Mouse (Mus musculus) myocyte (in vitro differentiated cells): ENCODE measurements at regions not wholly inside any gene's neighbourhood (a gene's known extent, or its start where the extent isn't known, plus 50 kb on each side); places are given as distances from the start of the nearest gene placed in this dataset.

Source experiments
- POLR2A ChIP-seq: IDR thresholded peaks from one replicate; pipeline ENCODE4 v1.6.1; 2011; ENCODE audit warnings: low read depth, mild to moderate bottlenecking, control low read depth, moderate library complexity; ENCODE audit not compliant: insufficient read length
- POLR2AphosphoS2 ChIP-seq: IDR thresholded peaks from one replicate; pipeline ENCODE4 v1.6.1; 2011; ENCODE audit warnings: low read depth, control low read depth; ENCODE audit not compliant: insufficient read length
- REST ChIP-seq: IDR thresholded peaks from one replicate; pipeline ENCODE4 v1.6.1; 2011; ENCODE audit warnings: mild to moderate bottlenecking, control low read depth, moderate library complexity; ENCODE audit not compliant: insufficient read depth, insufficient read length
- TCF12 ChIP-seq: IDR thresholded peaks from one replicate; pipeline ENCODE4 v1.6.1; 2011; ENCODE audit warnings: mild to moderate bottlenecking, control low read depth; ENCODE audit not compliant: poor library complexity, insufficient read depth, severe bottlenecking
- USF1 ChIP-seq: IDR thresholded peaks from one replicate; pipeline ENCODE4 v1.6.1; 2011; ENCODE audit warnings: low read depth, mild to moderate bottlenecking, control low read depth, moderate library complexity

GRCm38 (mm10) chr5:53405929-53406328 lies 60.0 kb upstream of the Rbpj start:
- TF ChIP-seq USF1 = no peak
- TF ChIP-seq TCF12 = no peak
- no peak for TF ChIP-seq POLR2AphosphoS2
- TF ChIP-seq REST = no peak
- no peak for TF ChIP-seq POLR2A
